Mouse (Mus musculus) bone marrow macrophage, adult 2 months (primary cell): ENCODE data around the gene Fpgt. TPM values are rescaled to one million over a fixed set of nuclear protein-coding genes. Genes with fewer than 3 reads are reported as not detected.

Source experiments
- H3K27ac ChIP-seq: 2 replicates; pipeline ENCODE4 v1.5.1; 2012; ENCODE audit warnings: low read depth, low read length; ENCODE audit not compliant: insufficient read depth
- H3K4me1 ChIP-seq: 2 replicates; pipeline ENCODE4 v1.6.1; 2012; ENCODE audit warnings: low read length; ENCODE audit not compliant: control insufficient read depth, insufficient read depth
- H3K4me3 ChIP-seq: 2 replicates; pipeline ENCODE4 v1.5.1; 2012; ENCODE audit warnings: mild to moderate bottlenecking, low read length, moderate library complexity; ENCODE audit not compliant: insufficient read depth
- CTCF ChIP-seq: IDR thresholded peaks from 2 replicates; pipeline ENCODE4 v1.5.1; 2012; ENCODE audit warnings: low read depth, mild to moderate bottlenecking, low read length, moderate library complexity
- POLR2A ChIP-seq: IDR thresholded peaks from 2 replicates; pipeline ENCODE4 v1.6.1; 2012; ENCODE audit warnings: mild to moderate bottlenecking, low read depth, low read length, borderline replicate concordance
- polyA plus RNA-seq: library from polyadenylated mRNA; stranded (reverse); fragments of >200 nt; gene quantifications from 2 replicates; pipeline ENCODE4 v1.2.4, GENCODE M21; 2012; ENCODE audit not compliant: missing spikeins, insufficient read depth, insufficient read length

Fpgt gene
- polyA plus RNA-seq: 17.0 and 25.3 TPM in 2 replicates

- peaks cover 5% of the 10 kb centered on the region; the same call in 1 of the 2 replicates for H3K4me1 ChIP-seq
- H3K4me3 ChIP-seq: peak within 1 kb of the TSS; percentile 100
- peak within 1 kb of the TSS; percentile 90 for H3K27ac ChIP-seq
- TF ChIP-seq POLR2A (no peak), CTCF (no peak)
These were observed at the start of gene Fpgt, which contains the start of gene Lrriq3 for GRCm38 (mm10) chr3:155093116-155093956. TSS of gene Fpgt (minus strand) at chr3:155093403. TSS of gene Lrriq3 (plus strand) at chr3:155093434.

GRCm38 (mm10) chr3:155141047-155141446, 47.8 kb upstream of the Fpgt start:
- Histone ChIP-seq H3K4me1 (no peaks in the 10 kb centered on the region), H3K4me3 (no peak overlapping the region), H3K27ac (no peak overlapping the region)
- TF ChIP-seq POLR2A (no peak), CTCF (no peak)

- H3K27ac ChIP-seq: no peak overlapping the region
- no peak for TF ChIP-seq CTCF
- no peak for TF ChIP-seq POLR2A
- H3K4me1 ChIP-seq: no peaks in the 10 kb centered on the region
- H3K4me3 ChIP-seq: no peak overlapping the region
These were observed 44.5 kb upstream of the Fpgt start for GRCm38 (mm10) chr3:155137737-155138136.

GRCm38 (mm10) chr3:155105957-155106356, 12.8 kb upstream of the Fpgt start:
- no peak for TF ChIP-seq POLR2A
- no peak for TF ChIP-seq CTCF
- H3K27ac ChIP-seq: no peak overlapping the region
- H3K4me3 ChIP-seq: no peak overlapping the region

GRCm38 (mm10) chr3:155099266-155099665, 6.1 kb upstream of the Fpgt start:
- no peak overlapping the region for H3K4me3 ChIP-seq
- H3K27ac ChIP-seq: no peak overlapping the region
- H3K4me1 ChIP-seq: no peaks in the 10 kb centered on the region
- TF ChIP-seq POLR2A (no peak), CTCF (no peak)

More at GRCm38 (mm10) chr3:155105957-155106356, 12.8 kb upstream of the Fpgt start:
- no peaks in the 10 kb centered on the region for H3K4me1 ChIP-seq

- no peak for TF ChIP-seq POLR2A
- no peak for TF ChIP-seq CTCF
- Histone ChIP-seq H3K4me1 (peaks cover 5% of the 10 kb centered on the region; the same call in 1 of the 2 replicates), H3K4me3 (peak overlapping the region; percentile 64), H3K27ac (no peak overlapping the region)
These were observed 1.1 kb downstream of the Fpgt start for GRCm38 (mm10) chr3:155092081-155092480.

- no peak for TF ChIP-seq POLR2A
- no peak for TF ChIP-seq CTCF
- Histone ChIP-seq H3K4me3 (no peak overlapping the region), H3K4me1 (peaks cover 9% of the 10 kb centered on the region), H3K27ac (no peak overlapping the region)
These were observed 15.3 kb downstream of the Fpgt start for GRCm38 (mm10) chr3:155077908-155078307.

- peaks cover 48% of the 10 kb centered on the region for H3K4me1 ChIP-seq
- no peak overlapping the region for H3K27ac ChIP-seq
- TF ChIP-seq CTCF (no peak), POLR2A (no peak)
- H3K4me3 ChIP-seq: no peak overlapping the region
These were observed 33.8 kb downstream of the Fpgt start for GRCm38 (mm10) chr3:155059449-155059822.

GRCm38 (mm10) chr3:155058800-155059448, 34.3 kb downstream of the Fpgt start:
- H3K4me3 ChIP-seq: no peak overlapping the region
- peaks cover 47% of the 10 kb centered on the region for H3K4me1 ChIP-seq
- no peak for TF ChIP-seq CTCF
- TF ChIP-seq POLR2A: no peak
- H3K27ac ChIP-seq: no peak overlapping the region

GRCm38 (mm10) chr3:155057566-155057965, 35.6 kb downstream of the Fpgt start:
- Histone ChIP-seq H3K27ac (peak overlapping the region; percentile 70), H3K4me1 (peaks cover 45% of the 10 kb centered on the region), H3K4me3 (no peak overlapping the region)
- TF ChIP-seq POLR2A: no peak
- no peak for TF ChIP-seq CTCF

GRCm38 (mm10) chr3:155056606-155057005, 36.6 kb downstream of the Fpgt start:
- H3K4me1 ChIP-seq: peaks cover 43% of the 10 kb centered on the region
- H3K27ac ChIP-seq: peak overlapping the region; percentile 91
- H3K4me3 ChIP-seq: no peak overlapping the region
- TF ChIP-seq POLR2A: no peak
- no peak for TF ChIP-seq CTCF
